Mouse (Mus musculus): ENCODE measurements at regions not wholly inside any gene's neighbourhood (a gene's known extent, or its start where the extent isn't known, plus 50 kb on each side); places are given as distances from the start of the nearest gene placed in this dataset.

GRCm38 (mm10) chr2:179231708-179232354 lies 210.4 kb upstream of the Cdh4 start:
- DNase-seq (ENCODE audit: low spot score), result no peak

- no peak for DNase-seq (ENCODE audit: low spot score)
Observed at GRCm38 (mm10) chr2:179238166-179238565, 204.1 kb upstream of the Cdh4 start.

- DNase-seq (ENCODE audit: low spot score), result no peak
Observed at GRCm38 (mm10) chr2:179260892-179261291, 181.3 kb upstream of the Cdh4 start.

- DNase-seq (ENCODE audit: low spot score), result no peak
Observed at GRCm38 (mm10) chr2:179263888-179264287, 178.3 kb upstream of the Cdh4 start.

- DNase-seq (ENCODE audit: low spot score), result no peak
Observed at GRCm38 (mm10) chr2:179265436-179265835, 176.8 kb upstream of the Cdh4 start.

GRCm38 (mm10) chr2:179277204-179277886 lies 164.9 kb upstream of the Cdh4 start:
- DNase-seq (ENCODE audit: low spot score), result no peak

- no peak for DNase-seq (ENCODE audit: low spot score)
Observed at GRCm38 (mm10) chr2:179277887-179278282, 164.3 kb upstream of the Cdh4 start.

- no peak for DNase-seq (ENCODE audit: low spot score)
Observed at GRCm38 (mm10) chr2:179282276-179282675, 160.0 kb upstream of the Cdh4 start.

- no peak for DNase-seq (ENCODE audit: low spot score)
Observed at GRCm38 (mm10) chr2:179290394-179290793, 151.8 kb upstream of the Cdh4 start.

- no peak for DNase-seq (ENCODE audit: low spot score)
Observed at GRCm38 (mm10) chr2:179291046-179291563, 151.1 kb upstream of the Cdh4 start.

- DNase-seq (ENCODE audit: low spot score), result no peak
Observed at GRCm38 (mm10) chr2:179291958-179292357, 150.3 kb upstream of the Cdh4 start.

GRCm38 (mm10) chr2:179292566-179292965 lies 149.7 kb upstream of the Cdh4 start:
- no peak for DNase-seq (ENCODE audit: low spot score)

GRCm38 (mm10) chr2:179293114-179293513 lies 149.1 kb upstream of the Cdh4 start:
- no peak for DNase-seq (ENCODE audit: low spot score)

GRCm38 (mm10) chr2:179297057-179297456 lies 145.2 kb upstream of the Cdh4 start:
- DNase-seq (ENCODE audit: low spot score), result no peak

GRCm38 (mm10) chr2:179303765-179304164 lies 138.5 kb upstream of the Cdh4 start:
- DNase-seq (ENCODE audit: low spot score), result no peak

- DNase-seq (ENCODE audit: low spot score), result no peak
Observed at GRCm38 (mm10) chr2:179307286-179307931, 134.8 kb upstream of the Cdh4 start.

- no peak for DNase-seq (ENCODE audit: low spot score)
Observed at GRCm38 (mm10) chr2:179307932-179308303, 134.3 kb upstream of the Cdh4 start.

- no peak for DNase-seq (ENCODE audit: low spot score)
Observed at GRCm38 (mm10) chr2:179318046-179318445, 124.2 kb upstream of the Cdh4 start.

GRCm38 (mm10) chr2:179325242-179325641 lies 117.0 kb upstream of the Cdh4 start:
- no peak for DNase-seq (ENCODE audit: low spot score)

- DNase-seq (ENCODE audit: low spot score), result no peak
Observed at GRCm38 (mm10) chr2:179332872-179333489, 109.2 kb upstream of the Cdh4 start.

GRCm38 (mm10) chr2:179333587-179333986 lies 108.6 kb upstream of the Cdh4 start:
- DNase-seq (ENCODE audit: low spot score), result no peak

GRCm38 (mm10) chr2:179336235-179336634 lies 106.0 kb upstream of the Cdh4 start:
- DNase-seq (ENCODE audit: low spot score), result no peak

GRCm38 (mm10) chr2:179352676-179353075 lies 89.6 kb upstream of the Cdh4 start:
- DNase-seq (ENCODE audit: low spot score), result no peak
